Mouse (Mus musculus) hematopoietic stem cell, adult 5-6 weeks (primary cell): Measurements from ENCODE around the gene Atp6v0a4. TPM values are rescaled to one million over a fixed set of nuclear protein-coding genes. Genes with fewer than 3 reads are reported as not detected.

ENCODE experiments used
- ATAC-seq, 2 experiments: fragments of 125-278 bp in 1 of 2; replicated peaks in 1 of 2; 2 replicates each; pipeline ENCODE4 v1.8.0; 2016 to 2017; ENCODE audit warnings: inconsistent platforms in 2 of 2, mild to moderate bottlenecking in 2 of 2, moderate number of reproducible peaks in 2 of 2, low read depth in 1 of 2, moderate TSS enrichment in 1 of 2; ENCODE audit not compliant: low FRiP score in 2 of 2, poor library complexity in 2 of 2, severe bottlenecking in 2 of 2, insufficient read depth in 1 of 2, low TSS enrichment in 1 of 2
- total RNA-seq: library from RNA; stranded (forward); fragments of 172-1452, 232-1000 nt; gene quantifications from 2 replicates; pipeline ENCODE4 v1.2.3, GENCODE M21; 2017

Gene Atp6v0a4
- total RNA-seq, 1 experiment from 2014 or later: not detected

DNA sequence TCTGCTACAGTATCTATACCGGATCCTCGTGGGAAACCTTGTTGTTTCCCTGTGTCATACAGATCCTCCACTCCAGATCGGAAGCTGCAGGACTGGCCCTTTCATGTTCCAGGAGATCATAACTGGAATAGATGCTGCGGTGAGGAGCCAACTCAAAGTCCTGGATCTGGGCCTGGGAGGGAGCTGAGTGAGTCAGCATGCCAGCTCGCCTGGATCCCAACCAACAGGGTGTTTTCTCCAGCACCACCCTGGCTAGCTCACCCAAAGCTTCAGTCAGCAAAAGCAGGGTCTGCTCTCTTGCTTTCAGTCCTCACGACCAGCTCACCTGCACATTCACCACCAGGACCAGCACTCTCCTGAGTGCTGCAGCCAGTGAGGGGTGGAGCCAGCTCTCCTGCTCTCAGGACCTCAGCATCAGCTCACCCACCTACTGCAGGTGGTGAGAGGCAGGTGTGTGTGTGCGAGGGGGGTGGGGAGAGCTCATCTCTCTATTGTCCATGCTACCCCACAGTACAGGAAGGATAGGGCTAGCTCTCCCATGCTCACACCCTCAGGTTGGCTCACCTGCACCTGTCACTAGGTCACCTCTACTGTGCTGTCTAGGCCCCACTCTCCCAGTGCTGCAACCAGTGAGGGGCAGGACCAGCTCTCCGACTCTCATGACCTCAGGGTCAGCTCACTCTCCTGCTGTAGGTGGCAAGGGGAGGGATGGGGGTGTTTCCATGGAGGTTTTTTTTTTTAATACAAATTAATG is 10.6 kb upstream of the Atp6v0a4 start:
- ATAC-seq: no peak

- no peak for ATAC-seq
These were observed 7.4 kb upstream of the Atp6v0a4 start for GRCm38 (mm10) chr6:38131801-38132231.

DNA sequence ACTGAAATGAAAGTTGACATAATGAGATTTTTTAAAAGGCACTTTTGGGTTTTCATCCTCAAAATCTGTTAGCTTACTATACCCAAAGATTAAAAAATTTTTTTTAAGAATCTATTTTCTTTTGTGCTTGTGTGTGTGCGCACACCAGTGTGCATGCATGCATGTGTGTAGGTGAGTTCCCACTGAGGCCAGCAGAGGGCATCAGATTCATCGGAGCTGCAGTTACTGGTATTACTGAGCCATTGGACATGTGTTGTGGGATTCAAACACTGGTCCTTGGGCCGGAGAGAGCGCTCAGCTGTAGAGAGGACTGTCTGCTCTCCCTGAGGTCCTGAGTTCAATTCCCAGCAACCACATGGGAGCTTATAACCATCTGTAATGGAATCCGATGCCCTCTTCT is 5.5 kb upstream of the Atp6v0a4 start:
- no peak for ATAC-seq

- no peak for ATAC-seq
These were observed 3.7 kb upstream of the Atp6v0a4 start for GRCm38 (mm10) chr6:38128115-38128514.

- ATAC-seq: no peak
These were observed 1.1 kb upstream of the Atp6v0a4 start for GRCm38 (mm10) chr6:38125462-38125861.

- no peak for ATAC-seq
These were observed 496 bp upstream of the Atp6v0a4 start for GRCm38 (mm10) chr6:38124882-38125281.

DNA sequence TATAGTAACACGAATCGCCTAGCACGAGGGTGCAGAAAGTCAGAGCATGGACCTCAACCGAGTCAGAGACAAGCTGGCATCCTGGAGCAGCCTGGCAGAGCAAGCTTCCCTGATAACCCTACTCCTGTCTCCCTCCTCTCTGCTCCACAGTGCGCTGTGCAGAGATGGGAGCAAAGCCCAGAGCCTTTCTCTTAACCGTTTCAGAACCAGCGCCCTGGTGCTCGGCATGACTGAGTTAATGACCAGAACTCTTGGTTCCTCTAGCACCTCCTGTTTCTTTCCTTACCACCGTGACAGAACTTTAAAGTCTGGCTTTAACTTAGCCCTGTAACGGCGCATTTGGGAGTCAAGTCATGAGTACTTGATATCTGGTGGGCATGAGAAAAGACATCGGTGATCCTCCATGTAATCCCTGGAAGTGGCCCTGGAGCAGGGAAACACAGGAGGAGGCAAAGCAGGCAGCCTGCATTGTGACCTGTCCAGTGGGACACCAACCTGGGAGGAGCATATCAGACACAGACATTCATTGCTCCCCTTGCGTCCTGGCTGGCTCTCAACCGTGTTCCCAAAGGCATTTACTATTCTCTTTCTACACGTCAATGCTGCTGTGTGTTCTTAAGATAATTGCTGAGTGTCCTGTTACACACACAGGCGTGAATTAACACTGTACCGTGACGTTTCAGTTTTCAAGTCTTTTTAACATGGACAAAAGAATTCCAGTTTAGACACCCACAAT is 747 bp downstream of the Atp6v0a4 start:
- no peak for ATAC-seq

- no peak for ATAC-seq
These were observed 1.6 kb downstream of the Atp6v0a4 start for GRCm38 (mm10) chr6:38122791-38123190.

DNA sequence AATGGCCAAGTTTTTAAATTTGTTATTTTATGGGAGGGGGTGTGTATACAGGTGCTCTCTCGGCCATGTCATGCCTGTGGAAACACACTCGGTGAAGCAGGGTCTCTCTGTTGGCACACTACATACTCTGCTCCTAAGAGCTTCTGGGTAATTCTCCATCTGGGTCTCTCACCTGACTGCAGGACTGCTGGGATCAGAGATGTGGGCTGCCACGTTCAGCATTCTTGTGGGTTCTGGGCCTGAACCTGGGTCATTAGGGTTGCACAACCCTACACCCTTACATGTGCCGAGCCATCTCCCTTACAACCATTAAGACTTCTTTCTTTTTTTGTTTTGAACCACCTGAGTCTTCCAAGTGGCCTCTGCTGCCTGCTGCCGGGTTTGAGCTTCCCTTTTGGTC is 2.5 kb downstream of the Atp6v0a4 start:
- no peak for ATAC-seq

- no peak for ATAC-seq
These were observed 3.6 kb downstream of the Atp6v0a4 start for GRCm38 (mm10) chr6:38120681-38121371.

- ATAC-seq: no peak
These were observed 6.0 kb downstream of the Atp6v0a4 start for GRCm38 (mm10) chr6:38118341-38118740.

DNA sequence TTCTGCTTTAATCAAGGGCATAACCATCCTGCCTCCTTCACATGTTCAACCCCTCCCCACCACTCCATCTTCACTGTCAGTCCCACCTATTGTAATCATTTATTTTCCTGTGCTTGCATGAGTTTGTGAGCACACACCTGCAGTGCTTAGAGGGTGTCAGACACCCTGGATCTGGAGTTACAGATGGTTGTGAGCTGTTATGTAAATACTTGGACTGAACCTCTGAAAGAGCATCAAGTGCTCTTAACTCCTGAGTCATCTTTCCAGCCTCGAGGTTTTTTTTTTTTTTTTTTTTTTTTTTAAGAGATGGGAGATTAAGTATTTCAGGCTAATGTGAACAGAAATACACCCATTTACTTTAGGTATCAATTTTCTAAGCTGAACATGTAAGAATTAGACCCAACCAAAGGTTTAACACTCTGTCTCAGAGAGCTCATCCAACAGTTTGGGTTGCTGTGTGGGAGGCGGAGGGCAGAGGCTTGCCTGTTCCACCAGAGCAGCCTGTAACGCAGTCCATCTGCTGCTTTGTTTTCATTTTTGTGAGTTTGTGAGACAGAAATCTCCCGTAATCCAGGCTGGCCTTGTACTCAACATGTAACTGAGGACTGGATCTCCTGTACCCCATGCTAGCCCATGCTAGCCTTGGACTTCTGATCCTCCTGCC is 8.1 kb downstream of the Atp6v0a4 start:
- no peak for ATAC-seq

- no peak for ATAC-seq
These were observed 13.5 kb downstream of the Atp6v0a4 start for GRCm38 (mm10) chr6:38110859-38111258.

- no peak for ATAC-seq
These were observed 14.5 kb downstream of the Atp6v0a4 start for GRCm38 (mm10) chr6:38109871-38110270.

DNA sequence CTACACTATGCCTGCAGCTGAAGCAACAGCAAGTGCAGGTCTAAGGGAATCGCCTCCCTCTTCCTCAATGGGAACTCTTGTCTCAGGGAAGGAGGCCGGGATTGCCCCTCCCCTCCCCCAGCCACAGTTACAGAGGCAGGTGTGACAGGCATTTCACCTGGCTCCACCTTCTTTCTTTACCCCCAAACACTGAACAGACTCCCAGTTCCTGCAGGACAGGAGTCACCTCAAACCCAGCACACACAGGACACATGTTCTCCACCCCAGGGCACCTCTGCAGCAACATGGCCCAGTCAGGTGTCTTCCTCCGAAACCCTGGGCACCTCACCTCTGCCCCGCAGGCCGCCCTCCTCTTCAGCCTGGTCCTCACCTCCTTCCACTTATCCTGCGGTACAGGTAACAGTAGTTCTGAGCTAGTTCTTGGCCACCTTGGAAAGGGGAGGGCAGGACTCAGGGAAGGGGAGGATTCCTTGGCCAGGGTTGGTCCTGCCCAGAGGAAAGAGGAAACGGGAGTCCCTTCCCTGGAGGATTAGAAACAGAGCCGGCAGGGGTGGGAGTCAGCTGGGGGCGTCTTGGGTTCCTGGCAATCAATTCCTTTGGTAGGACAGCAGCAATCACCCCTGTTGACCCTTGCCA is 15.1 kb downstream of the Atp6v0a4 start, which contains the start of gene Tmem213:
Gene Tmem213 (plus strand): TSS at position 96 of the 636 bp plus-strand sequence.
- no peak for ATAC-seq

DNA sequence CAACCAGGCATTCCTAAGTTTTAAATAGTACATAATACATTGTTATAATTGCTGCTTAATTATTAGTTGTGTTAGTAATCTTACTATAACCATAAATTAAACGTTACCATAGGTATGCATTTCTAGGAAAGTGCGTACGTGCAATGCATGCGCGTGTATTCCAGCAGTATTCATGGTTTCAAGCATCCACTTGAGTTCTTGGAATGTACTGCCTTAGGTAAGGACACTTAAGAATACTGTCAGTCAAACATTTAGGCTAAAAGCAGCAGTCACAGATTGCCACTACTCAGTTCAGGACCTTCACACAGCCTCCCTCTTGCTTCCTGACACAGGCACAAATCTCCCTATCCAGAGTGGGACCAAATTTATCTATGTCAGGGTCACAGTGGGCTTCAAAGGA is 15.9 kb downstream of the Atp6v0a4 start:
- ATAC-seq: no peak

DNA sequence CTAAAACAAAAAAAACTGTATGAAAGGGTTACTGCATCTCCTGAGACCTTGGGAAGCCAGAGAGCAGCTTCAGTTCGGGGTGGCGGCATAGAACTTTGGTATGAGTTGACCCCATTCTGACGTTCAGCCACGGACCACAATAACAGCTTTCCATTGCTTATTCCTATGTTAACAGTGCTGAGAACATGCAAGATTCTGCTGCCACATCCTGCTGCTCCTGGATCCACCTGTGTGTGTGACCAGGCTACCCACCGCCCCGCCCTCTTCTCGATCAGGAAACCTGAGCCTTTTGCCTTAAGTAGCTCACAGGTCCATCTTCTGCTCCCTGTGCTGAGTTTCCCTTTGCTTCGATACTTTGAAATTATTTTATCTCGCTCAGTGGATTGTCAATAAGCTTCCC is 18.5 kb downstream of the Atp6v0a4 start:
- no peak for ATAC-seq
